Mouse (Mus musculus) urinary bladder, adult 18-20 months (tissue): ENCODE data around the gene Fam126a.

Experiments used
- DNase-seq, 2 experiments: peaks; one replicate each; pipeline ENCODE4 v3.0.0; 2022; ENCODE audit warnings: low spot score in 2 of 2, mixed read lengths in 2 of 2

Gene Fam126a

DNA sequence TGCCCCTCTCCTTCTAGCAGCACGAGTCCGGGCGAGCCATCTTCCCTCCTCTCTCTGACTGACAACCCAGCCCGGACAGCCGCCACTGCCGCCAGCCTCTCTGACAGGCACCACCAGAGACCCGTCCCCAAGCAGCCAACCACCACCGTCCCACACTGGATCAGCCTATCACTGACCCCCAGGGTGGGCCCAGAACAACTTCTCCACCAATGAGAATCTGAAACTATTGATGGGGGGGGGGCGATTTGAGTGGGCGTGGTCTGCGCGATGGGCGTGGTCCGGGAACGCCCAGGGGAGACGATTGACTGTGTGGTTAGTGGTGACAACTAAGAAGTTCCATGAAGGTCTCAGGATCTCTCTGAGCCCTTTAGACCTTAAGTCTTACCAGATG is at the start of gene Fam126a:
Gene Fam126a (minus strand): TSS at position 112 of the 391 bp plus-strand sequence.
- peak; percentile 84 to 94 for DNase-seq

GRCm38 (mm10) chr5:24078420-24079179 is 48.1 kb upstream of the Fam126a start:
- DNase-seq: no peak

- DNase-seq: no peak
Observed at GRCm38 (mm10) chr5:24077739-24078306, 47.3 kb upstream of the Fam126a start.

GRCm38 (mm10) chr5:24076986-24077718 is 46.7 kb upstream of the Fam126a start:
- peak; percentile 39 to 68 for DNase-seq

DNA sequence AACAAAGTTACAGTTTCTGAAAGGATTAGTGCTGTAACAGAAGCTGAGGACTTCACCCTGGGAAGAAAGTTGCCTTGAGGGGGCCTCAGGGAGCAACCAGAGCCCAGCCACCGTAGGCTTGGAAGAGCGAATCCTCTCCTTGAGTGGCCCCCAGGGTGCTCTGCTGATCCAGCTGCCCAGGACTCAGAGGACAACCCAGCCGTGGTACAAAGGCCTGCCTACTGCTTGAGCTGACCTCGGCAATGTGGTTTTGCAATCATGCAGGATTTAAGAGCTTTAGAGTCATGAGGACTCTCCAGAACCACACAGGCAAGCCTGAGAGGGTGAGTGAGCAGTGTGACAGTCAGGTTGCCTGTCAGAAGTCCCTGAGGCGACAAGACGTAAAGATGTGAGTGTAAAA is 41.5 kb upstream of the Fam126a start:
- DNase-seq: no peak

GRCm38 (mm10) chr5:24068955-24069354 is 38.5 kb upstream of the Fam126a start:
- DNase-seq: no peak

DNA sequence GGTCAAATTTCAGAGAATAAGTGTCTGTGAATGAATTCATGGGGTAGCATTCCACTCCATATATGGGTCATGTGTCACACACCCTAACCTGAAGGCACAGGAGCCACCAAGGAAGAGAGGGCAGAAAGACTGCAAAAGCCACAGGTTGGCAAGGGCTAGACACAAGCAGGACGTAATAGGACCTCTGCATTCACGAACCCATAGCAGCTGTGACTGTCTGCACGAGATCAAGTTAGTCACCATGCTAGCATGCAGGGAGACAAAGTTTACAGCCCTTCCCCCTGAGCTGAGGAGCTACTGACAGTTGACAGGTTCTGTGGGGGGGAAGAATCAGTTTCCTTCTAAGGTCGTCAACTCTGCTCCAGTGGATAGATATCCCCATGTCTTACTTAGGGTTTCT is 33.1 kb upstream of the Fam126a start:
- DNase-seq: no peak

- DNase-seq: no peak
Observed at GRCm38 (mm10) chr5:24063034-24063433, 32.5 kb upstream of the Fam126a start.

- DNase-seq: no peak
Observed at GRCm38 (mm10) chr5:24060949-24061348, 30.5 kb upstream of the Fam126a start.

GRCm38 (mm10) chr5:24057592-24057991 is 27.1 kb upstream of the Fam126a start:
- no peak for DNase-seq

GRCm38 (mm10) chr5:24056865-24057264 is 26.4 kb upstream of the Fam126a start:
- DNase-seq: no peak

- DNase-seq: no peak
Observed at GRCm38 (mm10) chr5:24054382-24054781, 23.9 kb upstream of the Fam126a start.

GRCm38 (mm10) chr5:24053245-24054190 is 23.0 kb upstream of the Fam126a start:
- no peak for DNase-seq

DNA sequence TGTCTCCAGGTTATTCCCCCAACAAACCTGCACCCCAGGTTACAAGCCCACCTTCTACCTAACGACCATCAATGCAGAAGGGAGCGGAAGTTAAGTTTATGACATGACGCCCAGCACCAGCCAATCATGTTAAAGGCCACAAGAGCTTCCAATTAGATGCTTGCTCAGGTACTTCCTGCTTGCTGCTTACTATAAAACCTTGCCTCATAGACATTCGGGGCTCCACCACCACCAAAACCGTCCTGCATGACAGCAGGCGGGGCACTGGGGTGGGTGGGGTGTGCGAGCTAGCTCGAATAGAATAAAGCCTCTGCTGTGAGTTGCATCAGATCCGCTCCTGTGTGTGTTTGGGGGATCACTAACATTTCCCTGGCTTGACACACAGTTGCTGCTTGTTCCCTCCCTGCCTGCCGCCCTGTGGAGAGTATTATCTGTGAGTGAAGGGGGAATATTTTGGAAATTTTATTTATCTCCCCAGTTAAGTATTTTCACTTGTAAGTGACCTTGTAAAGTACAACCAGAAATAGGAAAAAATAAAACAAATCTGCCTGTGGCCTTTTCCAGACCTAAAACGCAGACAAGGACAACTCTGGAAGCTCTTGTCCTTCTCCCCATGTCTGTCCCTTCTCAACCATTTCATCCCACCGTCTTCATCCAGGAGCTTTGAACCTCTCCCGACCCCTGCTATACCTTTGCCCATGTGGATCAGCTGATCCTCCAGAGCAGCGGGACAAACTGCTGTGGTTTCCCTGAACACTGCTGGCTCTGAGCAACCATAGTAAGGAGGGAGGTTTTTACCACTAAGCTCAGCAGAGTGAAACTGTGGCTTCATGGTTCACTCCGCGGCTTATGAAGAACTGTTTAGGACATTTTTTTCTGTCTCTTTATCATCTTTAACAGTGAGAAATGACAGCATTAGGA is 21.5 kb upstream of the Fam126a start:
- no peak for DNase-seq

DNA sequence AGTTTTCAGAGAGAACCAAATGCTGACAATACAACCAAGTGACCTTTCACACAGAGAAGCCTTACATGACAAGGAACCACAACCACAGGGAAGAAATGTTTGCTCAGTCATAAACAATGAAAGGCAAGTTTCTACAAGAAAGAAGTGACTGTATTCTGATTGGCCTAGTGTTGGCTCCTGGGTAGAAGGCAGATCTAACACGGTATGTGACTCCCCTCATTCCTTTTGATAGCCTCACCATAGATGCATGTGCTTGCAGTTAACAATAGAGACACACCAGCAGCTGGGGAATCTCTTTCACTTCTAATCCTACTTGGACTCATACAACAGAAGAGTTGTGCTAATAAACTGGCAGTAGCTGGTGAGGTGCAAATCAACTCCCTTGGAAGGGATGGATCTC is 17.3 kb upstream of the Fam126a start:
- DNase-seq: peak in 1 of 2 experiments; percentile 11

- DNase-seq: no peak
Observed at GRCm38 (mm10) chr5:24047001-24047400, 16.5 kb upstream of the Fam126a start.

DNA sequence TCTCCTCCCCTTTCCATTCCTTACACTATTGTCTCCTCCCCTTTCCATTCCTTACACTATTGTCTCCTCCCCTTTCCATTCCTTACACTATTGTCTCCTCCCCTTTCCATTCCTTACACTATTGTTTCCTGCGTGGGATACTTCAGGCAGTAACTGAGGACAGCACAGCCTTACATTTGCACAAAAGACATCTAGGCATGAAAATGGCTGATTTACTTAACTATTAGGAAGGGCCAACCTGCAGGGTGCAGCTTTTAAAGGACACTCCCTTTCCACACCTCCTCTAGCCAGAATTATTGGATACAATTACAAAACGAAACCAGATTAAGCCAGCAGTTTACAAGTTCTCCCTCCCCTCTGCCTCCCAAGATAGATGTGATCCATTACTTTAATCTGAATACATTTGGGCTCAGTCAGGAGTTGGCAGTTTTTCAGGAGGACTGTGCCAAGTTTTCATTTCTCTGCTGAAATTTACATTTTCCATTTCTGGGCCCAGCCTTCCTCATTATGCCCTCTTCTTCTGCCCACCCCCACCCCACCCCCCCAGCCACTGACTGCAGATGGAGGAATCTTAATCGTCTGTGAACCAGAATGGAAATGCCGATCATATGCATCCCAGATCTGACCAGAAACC is 15.6 kb upstream of the Fam126a start:
- no peak for DNase-seq

DNA sequence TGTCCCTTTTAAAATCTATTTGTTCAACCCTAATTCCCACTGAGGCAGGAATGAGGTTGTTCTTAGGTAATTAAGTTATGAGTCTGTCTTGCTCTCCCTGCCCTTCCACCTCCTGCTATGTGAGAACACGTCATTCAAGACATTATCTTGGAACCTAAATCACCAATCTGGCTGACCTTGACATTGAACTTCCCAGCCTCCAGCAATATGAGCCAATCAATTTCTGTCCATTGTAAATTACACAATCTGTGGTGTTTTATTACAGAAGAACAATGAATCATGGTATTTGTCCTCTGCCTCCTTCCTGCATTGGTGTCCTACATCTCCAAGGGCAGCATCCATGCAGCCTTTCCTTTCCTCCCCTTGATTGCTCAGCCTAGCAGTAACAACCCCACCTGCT is 13.9 kb upstream of the Fam126a start:
- no peak for DNase-seq

DNA sequence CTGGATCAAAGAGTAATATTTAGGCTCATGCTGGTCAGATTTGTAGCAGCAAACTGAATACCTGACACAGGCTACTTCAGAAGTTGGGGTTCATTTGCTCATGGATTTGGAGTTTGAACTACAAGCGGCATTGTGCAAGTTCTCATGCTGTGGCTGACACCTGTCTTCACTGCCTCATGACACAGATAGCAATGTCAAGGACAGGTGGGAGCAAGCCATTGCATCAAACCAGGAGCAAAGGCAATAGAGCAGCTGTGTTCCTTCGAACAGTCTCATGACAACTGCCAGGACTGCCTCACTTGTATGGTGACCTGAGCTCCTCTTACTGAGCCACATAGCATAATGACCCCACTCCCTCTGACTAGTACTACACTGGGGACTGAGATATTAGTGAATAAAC is 12.9 kb upstream of the Fam126a start:
- no peak for DNase-seq

DNA sequence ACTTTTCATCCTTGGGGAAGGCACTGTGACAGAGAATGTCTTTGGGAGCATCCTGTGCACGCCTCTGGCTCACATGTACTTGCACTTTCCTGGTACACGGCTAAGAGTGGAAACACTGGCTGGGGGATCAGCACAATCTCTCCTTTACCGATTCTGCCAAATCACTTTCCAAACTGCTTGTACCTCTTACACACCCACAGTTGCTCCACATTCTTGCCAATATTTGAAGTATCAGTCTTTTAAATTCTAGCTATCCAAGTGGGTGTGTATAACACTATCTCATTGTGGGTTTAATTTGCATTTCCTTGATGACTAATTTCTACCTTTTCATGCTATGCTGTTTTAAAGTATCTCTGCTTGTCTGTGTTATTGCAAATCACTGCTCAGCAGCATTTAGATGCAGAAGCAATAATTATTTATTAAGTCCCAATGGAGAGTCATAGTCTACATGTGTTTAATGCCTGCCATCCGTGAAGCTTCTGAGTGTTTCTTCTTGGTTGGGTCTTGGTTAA is 10.9 kb upstream of the Fam126a start:
- no peak for DNase-seq
